Mouse (Mus musculus) ES-Bruce4 (cell line): Measurements from ENCODE around the gene Cadm4. TPM values are rescaled to one million over a fixed set of nuclear protein-coding genes. Genes with fewer than 3 reads are reported as not detected.
A peak's percentile ranks its signal among the peaks of the same experiment; 100 is the strongest.

ENCODE experiments used
- H3K27ac ChIP-seq: 2 replicates; pipeline ENCODE4 v1.5.1; 2012; ENCODE audit warnings: low read length, inconsistent platforms; ENCODE audit not compliant: insufficient read depth
- H3K27me3 ChIP-seq: 2 replicates; pipeline ENCODE4 v1.6.1; 2012; ENCODE audit warnings: mild to moderate bottlenecking, low read length, inconsistent platforms; ENCODE audit not compliant: control insufficient read depth, poor library complexity, insufficient read depth, severe bottlenecking
- H3K36me3 ChIP-seq: 2 replicates; pipeline ENCODE4 v1.6.1; 2012; ENCODE audit warnings: inconsistent platforms, mild to moderate bottlenecking, low read length, moderate library complexity; ENCODE audit not compliant: control insufficient read depth, poor library complexity, insufficient read depth, severe bottlenecking
- H3K4me1 ChIP-seq: one replicate; pipeline ENCODE4 v1.8.1; 2011; ENCODE audit warnings: low read length; ENCODE audit not compliant: control insufficient read depth, insufficient read depth
- H3K4me3 ChIP-seq: 2 replicates; pipeline ENCODE4 v1.5.1; 2011; ENCODE audit warnings: low read depth, mild to moderate bottlenecking, low read length
- H3K9ac ChIP-seq: 2 replicates; pipeline ENCODE4 v1.6.1; 2012; ENCODE audit warnings: low read depth, mild to moderate bottlenecking, inconsistent platforms; ENCODE audit not compliant: poor library complexity, severe bottlenecking
- H3K9me3 ChIP-seq: replicated peaks from 2 replicates; pipeline ENCODE4 v1.6.1; 2012; ENCODE audit warnings: mild to moderate bottlenecking, low read length, inconsistent platforms; ENCODE audit not compliant: control insufficient read depth, poor library complexity, insufficient read depth, severe bottlenecking
- CTCF ChIP-seq: IDR thresholded peaks from one replicate; pipeline ENCODE4 v1.8.1; 2011; ENCODE audit warnings: low read depth, low read length
- EP300 ChIP-seq: IDR thresholded peaks from 2 replicates; pipeline ENCODE4 v1.6.1; 2011; ENCODE audit warnings: low read depth, low read length; ENCODE audit not compliant: insufficient read depth
- POLR2A ChIP-seq: IDR thresholded peaks from one replicate; pipeline ENCODE4 v1.8.1; 2011; ENCODE audit warnings: low read length; ENCODE audit not compliant: insufficient read depth
- polyA plus RNA-seq: library from polyadenylated mRNA; stranded (reverse); fragments of >200 nt; gene quantifications from 2 replicates; pipeline ENCODE4 v1.2.4, GENCODE M21; 2011; ENCODE audit warnings: low read depth; ENCODE audit not compliant: missing spikeins, insufficient read depth, insufficient read length

The Cadm4 gene
- polyA plus RNA-seq, 1 experiment, result 10.4 TPM

GRCm38 (mm10) chr7:24504004-24504403 lies 22.2 kb downstream of the Cadm4 start:
- Histone ChIP-seq H3K36me3 (no peaks in the 10 kb centered on the region), H3K9me3 (no peaks in the 10 kb centered on the region), H3K4me1 (peaks cover 2% of the 10 kb centered on the region), H3K9ac (no peak overlapping the region), H3K27me3 (no peaks in the 10 kb centered on the region), H3K4me3 (no peak overlapping the region), H3K27ac (no peak overlapping the region)
- TF ChIP-seq POLR2A (no peak), EP300 (no peak), CTCF (no peak)

GRCm38 (mm10) chr7:24504868-24505267 lies 23.0 kb downstream of the Cadm4 start:
- Histone ChIP-seq H3K4me3 (no peak overlapping the region), H3K27me3 (no peaks in the 10 kb centered on the region), H3K4me1 (peaks cover 2% of the 10 kb centered on the region), H3K9ac (no peak overlapping the region), H3K36me3 (no peaks in the 10 kb centered on the region), H3K27ac (peak overlapping the region; percentile 84), H3K9me3 (no peaks in the 10 kb centered on the region)
- TF ChIP-seq EP300, result peak; percentile 59; the same call in 1 of the 2 replicates
- TF ChIP-seq POLR2A, result no peak

DNA sequence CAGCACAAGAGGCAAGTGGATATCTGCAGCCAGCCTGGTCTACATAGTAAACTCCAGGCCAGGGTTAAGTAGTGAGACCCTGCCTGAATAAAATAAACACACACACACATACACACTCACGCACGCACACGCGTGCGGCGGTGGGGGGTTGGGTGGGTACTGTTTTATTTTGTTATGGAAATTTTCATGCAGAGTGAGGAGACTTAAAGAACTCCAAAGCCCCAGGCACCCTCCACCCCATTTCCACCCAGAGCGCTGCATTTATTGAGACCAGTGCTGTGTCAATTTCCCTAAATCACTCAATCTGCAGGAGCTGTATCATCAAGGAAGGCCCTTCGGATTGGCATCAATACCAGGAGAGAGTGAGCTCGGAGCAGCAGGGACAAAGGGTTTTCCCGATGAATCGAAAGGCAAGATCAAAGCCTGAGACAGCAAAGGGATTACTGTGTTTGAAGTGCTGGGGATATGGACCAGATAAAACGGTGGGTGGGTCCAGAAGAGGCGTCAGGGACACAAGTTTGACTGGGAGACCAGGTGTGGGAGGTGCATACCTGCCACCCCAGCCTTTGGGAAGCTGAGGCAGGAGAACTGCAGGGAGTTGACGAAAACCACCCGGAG lies 23.7 kb downstream of the Cadm4 start:
- Histone ChIP-seq H3K27ac (peak overlapping the region; percentile 84), H3K9me3 (no peaks in the 10 kb centered on the region), H3K9ac (no peak overlapping the region), H3K4me3 (peak overlapping the region; percentile 2; the same call in 1 of the 2 replicates), H3K4me1 (peaks cover 2% of the 10 kb centered on the region), H3K36me3 (no peaks in the 10 kb centered on the region), H3K27me3 (no peaks in the 10 kb centered on the region)
- TF ChIP-seq CTCF (no peak), EP300 (0 out of 2 replicates have a peak, but pooled peaks have one; percentile 59), POLR2A (no peak)

- peak overlapping the region; percentile 84 for H3K9ac ChIP-seq
- H3K4me1 ChIP-seq, result peaks cover 2% of the 10 kb centered on the region
- no peaks in the 10 kb centered on the region for H3K9me3 ChIP-seq
- TF ChIP-seq POLR2A (no peak), CTCF (no peak), EP300 (no peak)
- no peaks in the 10 kb centered on the region for H3K27me3 ChIP-seq
- peak overlapping the region; percentile 84 for H3K27ac ChIP-seq
- H3K36me3 ChIP-seq, result no peaks in the 10 kb centered on the region
- H3K4me3 ChIP-seq, result 0 out of 2 replicates have a peak overlapping the region, but pooled peaks have one; percentile 2
These were observed 24.2 kb downstream of the Cadm4 start for GRCm38 (mm10) chr7:24506065-24506459.

GRCm38 (mm10) chr7:24506476-24506837 lies 24.6 kb downstream of the Cadm4 start:
- H3K36me3 ChIP-seq, result no peaks in the 10 kb centered on the region
- peak overlapping the region; percentile 84; the same call in 1 of the 2 replicates for H3K27ac ChIP-seq
- H3K4me1 ChIP-seq, result peaks cover 2% of the 10 kb centered on the region
- H3K9me3 ChIP-seq, result no peaks in the 10 kb centered on the region
- peak overlapping the region; percentile 84 for H3K9ac ChIP-seq
- H3K27me3 ChIP-seq, result no peaks in the 10 kb centered on the region
- TF ChIP-seq POLR2A (no peak), EP300 (no peak), CTCF (no peak)
- H3K4me3 ChIP-seq, result peak overlapping the region; percentile 83

- Histone ChIP-seq H3K27me3 (no peaks in the 10 kb centered on the region), H3K4me1 (peaks cover 2% of the 10 kb centered on the region), H3K27ac (peak within 1 kb of the TSS; percentile 84), H3K9ac (peak within 1 kb of the TSS; percentile 84), H3K9me3 (no peaks in the 10 kb centered on the region), H3K36me3 (no peaks in the 10 kb centered on the region), H3K4me3 (peak within 1 kb of the TSS; percentile 94)
- peak; percentile 39 for TF ChIP-seq POLR2A
- TF ChIP-seq CTCF, result no peak
- TF ChIP-seq EP300, result peak; percentile 67; the same call in 1 of the 2 replicates
These were observed 25.3 kb downstream of the Cadm4 start, which contains the start of gene Zfp428 for GRCm38 (mm10) chr7:24506838-24507725. Gene Zfp428 (plus strand): TSS chr7:24507006.
